Mouse (Mus musculus) gastrocnemius, adult 18-20 months (tissue): ENCODE measurements at regions not wholly inside any gene's neighbourhood (a gene's known extent, or its start where the extent isn't known, plus 50 kb on each side); places are given as distances from the start of the nearest gene placed in this dataset.

ENCODE experiments used
- DNase-seq: peaks from one replicate; pipeline ENCODE4 v3.0.0; 2021; ENCODE audit warnings: low spot score

DNA sequence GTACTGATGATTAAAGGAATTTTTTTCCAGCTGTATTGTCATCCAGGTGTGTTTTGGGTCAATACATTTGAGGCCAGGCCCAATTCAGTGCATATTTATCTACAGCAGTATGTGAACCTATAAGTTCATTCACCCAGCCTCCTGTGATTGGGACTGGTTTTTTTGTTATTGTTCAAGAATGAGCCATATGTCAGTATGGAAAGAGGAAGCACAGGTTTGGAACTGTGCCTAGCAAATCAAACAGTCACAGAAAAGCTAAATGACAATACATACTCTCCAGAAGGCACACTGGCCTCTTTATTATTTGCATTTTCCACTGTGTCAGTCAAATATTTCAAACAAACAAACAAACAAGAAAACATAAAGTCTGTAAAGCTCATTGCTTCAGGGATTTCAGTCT lies 134.7 kb downstream of the Rnd3 start:
- DNase-seq, result no peak

DNA sequence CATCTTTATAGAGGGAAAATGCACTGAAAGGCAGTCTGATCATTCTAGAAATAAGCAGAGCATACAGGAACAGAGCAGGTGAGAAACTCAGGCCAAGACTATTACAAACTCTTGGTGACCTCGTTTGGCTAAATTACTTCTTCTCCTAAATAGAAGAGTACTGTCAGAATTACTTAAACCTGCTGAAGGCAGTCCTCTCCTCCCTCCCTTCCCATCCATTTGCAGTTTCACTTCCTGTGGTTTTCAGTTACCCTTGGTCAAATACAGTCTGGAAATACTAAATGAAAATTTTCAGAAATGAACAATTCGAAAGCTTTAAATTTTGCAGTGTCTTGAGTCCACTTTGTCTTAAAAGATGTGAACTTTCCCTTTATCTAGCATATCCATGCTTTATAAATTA lies 135.8 kb downstream of the Rnd3 start:
- DNase-seq, result no peak

DNA sequence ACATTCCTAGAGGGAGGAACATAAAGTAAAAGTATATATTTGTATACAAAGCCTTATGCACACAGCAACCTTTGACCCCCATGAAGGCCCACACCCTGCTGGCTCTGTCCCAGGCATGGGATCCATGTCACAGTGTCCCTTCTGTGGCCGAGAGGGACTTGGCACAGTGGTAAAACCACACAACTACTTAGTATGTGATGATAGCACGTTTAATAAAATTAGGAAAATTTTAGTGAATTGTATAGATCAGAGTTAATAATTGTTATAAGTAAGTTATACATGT lies 140.7 kb downstream of the Rnd3 start:
- no peak for DNase-seq

DNA sequence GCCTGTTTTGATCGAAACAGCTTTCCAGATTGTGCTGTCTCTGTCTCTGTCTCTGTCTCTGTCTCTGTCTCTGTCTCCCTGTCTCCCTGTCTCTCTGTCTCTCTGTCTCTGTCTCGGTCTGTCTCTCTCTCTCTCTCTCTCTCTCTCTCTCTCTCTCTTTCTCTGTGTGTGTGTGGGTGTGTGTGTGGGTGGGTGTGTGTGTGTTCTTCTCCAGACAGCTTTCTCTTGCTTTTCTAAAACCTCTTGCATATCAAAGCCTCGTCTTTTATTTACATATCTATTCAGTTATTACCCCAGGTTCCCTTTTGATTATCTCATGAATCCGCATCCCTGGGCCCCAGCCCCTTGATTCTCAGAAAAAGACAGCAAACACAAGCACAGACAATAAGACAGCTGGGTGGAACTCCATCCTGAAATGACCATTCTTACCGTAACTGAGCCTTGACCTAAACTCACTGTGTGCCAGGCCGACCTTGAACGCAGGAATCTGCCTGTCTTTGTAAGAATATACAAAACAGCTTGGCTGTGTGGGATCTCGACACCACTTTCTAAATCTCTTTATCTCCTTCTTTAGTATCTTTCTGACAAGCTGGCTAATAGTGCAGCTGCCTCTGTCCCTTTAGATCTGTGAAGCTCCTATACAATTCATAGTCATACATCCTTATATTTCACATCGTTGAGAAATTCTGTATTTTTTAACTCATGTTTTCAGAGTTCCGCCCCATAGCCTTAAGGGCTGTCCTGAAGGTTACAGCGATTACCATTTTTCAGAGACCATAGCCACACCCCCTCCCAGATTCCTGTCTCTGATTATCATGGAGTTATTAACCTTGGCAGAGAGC lies 141.3 kb downstream of the Rnd3 start:
- DNase-seq, result no peak

DNA sequence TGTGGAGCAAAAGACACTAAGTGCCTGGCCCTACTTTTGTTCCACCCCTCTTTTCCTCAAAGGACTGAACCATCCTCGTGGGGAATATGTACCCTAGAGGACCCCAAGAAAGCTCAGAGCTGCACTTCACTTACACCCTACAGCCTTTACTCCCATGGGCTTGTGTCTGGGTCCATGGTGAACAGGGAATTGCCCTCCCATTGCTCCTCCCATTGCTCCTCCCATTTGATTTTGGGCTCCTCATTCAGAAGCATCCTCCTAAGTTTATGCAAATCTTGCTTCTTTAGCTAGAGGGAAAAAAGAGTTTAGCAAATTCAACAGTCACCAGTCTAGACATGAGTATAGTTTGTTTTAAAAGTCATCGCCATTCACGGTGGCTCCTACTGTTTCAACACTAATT lies 142.1 kb downstream of the Rnd3 start:
- DNase-seq, result no peak

DNA sequence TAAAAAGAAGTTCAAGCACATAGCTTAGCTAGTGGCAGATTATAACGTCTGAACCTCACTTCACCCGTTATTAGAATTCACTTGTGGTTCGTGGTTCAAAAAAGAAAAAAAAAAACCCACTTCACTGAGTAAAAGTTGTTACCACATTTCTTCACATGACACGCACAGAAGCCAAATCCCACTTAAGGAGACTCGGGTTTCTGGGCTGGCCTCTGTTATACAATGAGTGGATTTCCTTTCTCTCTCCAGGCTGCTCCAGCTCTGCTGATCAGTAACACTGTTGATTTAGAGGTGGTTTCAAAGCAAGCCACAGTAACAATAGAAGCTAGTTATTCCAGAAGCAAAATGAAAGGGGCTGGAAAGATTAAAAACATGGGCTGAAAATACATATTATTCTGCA lies 147.4 kb downstream of the Rnd3 start:
- DNase-seq, result no peak

DNA sequence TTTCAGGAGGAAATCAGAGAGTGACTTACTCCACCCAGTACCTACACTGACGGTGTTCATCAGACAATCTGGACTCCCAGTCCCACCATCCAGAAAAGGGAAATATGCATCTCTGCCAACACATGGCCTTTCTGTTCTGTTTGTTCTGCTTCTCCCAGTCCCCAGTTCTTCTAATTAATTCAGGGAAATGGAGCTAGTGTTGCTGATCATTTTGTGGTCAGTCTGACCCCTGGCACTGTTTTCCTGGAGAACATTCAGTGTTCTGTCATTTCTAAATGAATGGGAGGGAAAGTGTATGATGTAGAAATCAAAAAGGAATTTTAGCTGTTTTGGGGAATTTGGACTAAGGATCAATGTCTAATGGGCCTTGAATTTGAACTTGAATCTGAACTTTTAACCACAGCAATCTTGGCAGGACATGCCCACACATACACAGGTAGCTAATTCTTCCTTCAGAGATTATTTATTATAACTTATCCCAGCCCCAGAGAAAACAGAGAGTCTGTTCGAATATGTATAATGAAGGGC lies 165.0 kb downstream of the Rnd3 start:
- no peak for DNase-seq

DNA sequence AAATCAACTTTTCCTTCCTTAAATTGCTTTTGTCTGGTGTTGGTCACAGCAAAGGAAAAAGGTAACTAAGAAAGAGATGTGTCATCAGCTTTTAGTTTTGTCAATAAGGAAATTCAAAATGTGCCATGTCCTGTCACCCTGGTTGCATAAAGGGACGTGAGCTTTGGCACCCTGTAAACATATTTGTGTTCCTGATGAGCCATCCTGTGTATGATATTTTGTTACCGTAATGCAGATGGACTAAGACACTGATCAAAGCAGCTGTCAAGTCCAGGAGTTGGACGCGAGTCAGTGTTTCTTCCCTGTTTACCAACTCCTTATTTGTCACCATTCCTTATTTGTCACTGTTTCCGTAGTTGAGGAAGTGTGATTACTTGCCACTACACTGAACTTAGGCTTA lies 166.3 kb downstream of the Rnd3 start:
- DNase-seq, result no peak

DNA sequence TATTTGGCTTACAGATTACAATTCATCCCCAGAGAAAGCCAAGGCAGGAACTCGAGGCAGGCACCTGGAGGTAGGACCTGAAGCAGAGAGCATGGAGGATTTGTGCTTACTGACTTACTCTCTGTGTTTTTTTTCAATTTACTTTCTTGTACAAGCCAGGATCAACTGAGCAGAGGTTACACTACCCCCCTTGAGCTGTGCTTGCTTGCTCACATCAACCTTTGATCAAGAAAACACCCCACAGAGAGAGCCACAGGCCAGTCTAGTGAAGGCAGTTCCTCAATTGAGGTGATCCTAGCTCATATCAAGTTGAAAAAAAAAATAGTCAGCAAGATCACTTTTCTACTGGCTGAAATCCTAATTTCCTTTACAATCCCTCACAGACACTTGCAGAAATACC lies 170.6 kb downstream of the Rnd3 start:
- no peak for DNase-seq

DNA sequence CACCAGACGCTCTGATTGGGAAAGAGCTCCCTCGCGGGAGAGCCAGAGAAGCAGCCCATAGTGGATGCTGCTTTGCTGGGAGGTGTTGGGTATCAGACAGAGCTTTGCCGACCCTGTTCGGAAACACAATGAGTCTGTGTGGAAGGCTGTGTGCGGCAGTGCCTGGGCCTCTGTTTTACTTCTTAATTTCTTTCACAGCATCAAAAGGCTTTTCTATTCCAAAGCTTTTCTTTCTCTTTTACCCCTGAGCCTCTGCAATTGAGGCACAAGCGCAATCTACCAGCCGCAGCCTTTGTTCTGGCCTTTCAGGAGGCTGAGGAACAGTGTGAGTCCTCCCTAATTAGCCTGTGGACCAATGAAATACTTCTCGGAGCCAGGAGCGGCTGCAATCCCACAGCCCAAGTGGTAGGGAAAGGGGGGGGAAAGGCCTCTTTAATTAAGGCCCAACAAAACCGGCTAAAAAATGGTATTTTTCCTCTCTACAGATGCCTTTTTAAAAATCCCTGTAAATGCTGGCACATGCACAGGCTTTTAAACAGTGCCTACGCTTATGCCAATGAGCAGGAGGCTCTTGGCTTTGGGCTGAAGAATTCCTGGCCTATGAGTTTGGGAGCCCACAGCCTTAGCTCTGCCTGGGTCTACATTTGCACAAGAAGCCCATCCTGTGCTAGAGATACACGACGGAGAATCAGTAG lies 177.6 kb downstream of the Rnd3 start:
- DNase-seq, result no peak

DNA sequence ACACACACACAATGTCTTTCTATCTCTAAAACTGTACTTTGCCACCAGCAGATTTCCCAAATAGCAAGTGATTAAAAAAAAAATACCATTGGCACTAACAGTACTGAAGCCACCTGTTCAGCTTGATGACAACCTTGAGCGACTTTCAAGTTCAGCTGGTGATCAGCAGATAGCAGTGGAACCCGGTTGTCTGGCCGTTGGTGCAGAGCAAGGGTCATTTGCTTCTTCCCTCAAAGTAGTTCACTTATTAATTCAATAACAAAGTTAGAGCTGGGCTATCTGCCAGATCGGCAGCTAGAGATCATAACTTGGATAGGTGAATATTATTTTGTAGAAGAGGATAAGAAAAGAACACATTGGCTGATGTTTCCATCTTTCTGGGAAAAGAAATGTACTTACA lies 180.5 kb downstream of the Rnd3 start:
- DNase-seq, result no peak

DNA sequence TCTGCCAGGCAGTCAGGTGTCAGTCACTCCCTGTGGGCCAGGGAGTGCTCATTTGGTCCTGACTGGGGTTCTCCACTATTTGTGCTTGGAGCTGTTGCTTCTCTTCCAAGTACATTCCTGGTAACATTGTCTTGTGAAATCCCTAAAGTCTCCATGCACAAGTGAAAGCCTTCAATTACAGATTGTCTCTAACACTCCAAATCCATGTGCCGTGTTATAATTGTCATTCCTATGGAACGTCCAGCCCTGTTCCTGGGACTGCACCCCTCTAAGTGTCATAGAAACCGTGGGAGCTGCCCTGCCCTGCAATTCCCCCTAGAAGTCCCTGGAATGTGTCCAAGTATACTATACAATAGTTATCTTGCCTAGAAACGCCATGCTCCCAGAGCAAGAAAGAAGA lies 181.1 kb downstream of the Rnd3 start:
- DNase-seq, result no peak

DNA sequence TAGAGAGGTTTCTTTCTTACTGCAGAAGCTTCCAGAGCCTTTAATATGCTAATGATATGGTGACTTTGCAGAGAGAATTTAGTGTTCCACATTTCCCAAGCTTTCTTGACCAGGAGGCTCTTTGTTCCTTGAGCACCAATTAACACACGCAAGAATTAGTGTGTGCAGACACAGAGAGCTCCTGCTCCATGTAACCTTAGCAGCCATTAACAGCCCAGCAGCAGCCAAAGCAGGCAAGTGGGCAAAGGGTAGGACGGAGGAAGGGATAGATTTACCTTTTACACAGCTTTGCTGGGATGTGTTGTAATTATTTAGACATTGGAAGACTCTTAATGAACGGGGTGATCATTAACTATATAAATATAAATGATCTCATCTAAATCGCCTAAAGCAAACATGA lies 181.8 kb downstream of the Rnd3 start:
- DNase-seq, result no peak

DNA sequence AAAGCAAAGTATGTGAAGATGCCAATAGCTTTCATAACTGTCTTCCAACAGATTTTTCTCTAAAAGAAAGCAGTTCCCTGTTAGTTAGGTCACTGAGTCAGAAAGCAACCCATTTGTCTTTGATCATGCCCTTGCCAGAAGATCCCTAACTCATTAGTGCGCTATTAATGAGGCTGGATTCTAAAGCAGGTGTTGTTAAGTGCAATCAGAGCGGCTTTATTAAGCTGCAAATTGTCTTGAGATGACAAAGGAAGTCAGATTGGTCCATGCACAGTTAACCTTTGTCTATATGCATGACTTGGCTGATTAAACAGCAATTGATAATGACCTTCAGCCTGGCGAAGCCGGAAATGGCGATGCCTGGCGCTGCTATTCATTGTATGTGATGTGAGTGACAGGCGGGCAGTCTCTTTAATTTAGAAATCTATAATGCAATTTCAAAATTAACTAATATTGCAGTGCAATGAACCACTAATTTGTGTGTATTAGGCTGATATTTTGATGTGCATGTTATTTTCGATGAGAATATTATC lies 183.4 kb downstream of the Rnd3 start:
- no peak for DNase-seq

DNA sequence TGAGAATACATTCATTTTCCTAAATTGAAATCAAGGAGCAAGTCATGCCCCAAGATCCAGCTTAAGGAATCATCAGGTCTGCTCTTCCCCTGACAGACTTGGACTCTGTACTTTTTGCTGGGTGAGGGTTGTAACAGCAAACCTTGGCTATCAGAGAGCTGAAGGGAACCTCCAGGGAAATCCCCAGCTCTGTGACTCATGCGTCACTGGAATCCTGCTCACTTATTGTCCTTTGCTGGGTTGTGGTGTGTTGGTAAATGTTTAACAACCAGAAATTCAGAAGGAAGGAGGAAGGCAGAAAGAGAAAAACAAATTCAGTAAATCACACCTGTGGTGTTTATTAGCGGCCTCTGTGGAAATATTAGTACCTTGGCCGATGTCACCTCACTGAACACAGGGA lies 184.8 kb downstream of the Rnd3 start:
- no peak for DNase-seq

DNA sequence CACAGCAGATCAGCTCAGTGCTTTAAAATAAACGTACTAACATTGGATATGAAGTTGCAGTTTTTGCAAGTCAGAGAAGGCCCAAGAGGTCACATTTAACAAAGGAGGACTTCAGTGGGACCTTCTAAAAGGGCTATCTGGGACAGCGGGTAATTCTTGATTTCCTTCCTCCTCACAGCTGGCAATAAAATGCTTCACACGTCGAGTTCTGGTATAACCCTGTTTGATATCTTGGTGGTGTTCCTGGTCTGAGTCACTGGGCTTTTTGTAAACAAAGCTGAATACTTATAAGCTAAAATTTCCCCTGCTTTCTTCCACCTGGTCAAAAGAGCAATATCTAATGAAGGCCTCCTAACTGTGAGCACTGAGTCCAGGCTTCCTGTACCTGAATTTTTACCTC lies 187.9 kb downstream of the Rnd3 start:
- DNase-seq, result no peak

DNA sequence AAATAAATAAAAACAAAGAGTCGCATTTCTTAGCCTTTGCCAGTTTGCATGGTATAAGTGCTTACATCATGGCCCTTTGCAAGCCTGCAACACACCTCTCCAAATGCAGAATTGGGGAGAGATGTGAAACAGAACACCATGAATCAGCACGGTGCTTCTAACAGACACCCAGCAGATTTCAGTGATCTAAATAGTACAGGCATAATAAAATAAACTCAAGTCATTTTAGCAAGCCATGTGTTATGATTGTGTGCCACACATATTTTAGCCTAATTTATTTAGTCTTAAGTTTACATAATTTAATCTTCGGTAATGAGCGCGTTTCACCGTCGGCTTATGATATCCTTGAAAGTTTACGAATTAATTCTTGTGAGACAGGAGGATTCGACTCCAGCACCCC lies 189.6 kb downstream of the Rnd3 start:
- DNase-seq, result no peak

DNA sequence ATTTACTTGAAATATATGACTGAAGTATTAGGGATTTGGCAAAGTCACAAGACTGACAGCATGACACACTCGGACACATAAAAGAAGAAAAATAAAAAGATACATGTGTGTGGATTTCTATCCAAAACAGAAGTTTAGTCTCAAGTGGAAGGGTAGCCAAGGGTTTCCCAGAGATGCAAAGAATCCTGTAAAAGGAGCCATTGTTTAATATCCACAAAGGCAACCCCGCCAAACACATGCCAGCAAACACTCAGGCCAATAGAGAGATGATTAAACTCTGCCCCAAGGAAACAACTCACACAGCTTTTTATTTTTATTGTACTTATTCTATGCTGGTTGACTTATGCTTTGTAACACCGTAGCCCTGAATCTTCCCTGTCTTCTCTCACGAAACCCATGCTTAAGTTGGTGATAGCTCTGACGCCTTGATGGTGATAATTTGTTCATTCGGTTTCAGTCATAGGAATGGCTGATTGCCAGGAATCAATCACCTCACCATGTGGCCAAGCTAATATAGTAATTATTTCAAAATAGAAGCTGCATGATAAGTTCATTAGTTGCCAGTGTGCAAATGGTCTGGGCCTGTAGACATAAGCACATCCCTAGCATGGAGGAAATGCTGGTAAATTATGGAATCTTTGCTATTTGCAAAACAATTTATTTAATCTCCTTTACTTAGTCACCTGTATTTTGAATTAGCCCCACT lies 194.4 kb downstream of the Rnd3 start:
- no peak for DNase-seq

DNA sequence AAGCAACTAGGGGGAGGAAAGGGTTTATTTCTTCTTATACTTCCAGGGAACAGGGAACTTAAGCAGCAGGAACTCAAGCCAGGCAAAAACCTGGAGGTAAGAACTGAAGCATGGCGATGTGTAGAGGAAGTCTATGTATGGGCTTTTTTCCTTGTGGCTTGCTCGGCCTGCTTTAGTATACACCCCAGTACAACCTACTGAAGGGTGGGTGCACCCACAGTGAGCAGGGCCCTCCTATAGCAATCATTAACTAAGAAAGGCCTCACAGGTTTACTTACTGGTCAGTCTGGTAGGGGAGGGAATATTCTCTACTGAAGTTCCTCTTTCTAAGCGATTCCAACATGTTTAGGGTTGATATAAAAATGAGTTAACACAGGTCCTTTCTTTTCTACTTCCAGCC lies 197.9 kb downstream of the Rnd3 start:
- DNase-seq, result no peak

DNA sequence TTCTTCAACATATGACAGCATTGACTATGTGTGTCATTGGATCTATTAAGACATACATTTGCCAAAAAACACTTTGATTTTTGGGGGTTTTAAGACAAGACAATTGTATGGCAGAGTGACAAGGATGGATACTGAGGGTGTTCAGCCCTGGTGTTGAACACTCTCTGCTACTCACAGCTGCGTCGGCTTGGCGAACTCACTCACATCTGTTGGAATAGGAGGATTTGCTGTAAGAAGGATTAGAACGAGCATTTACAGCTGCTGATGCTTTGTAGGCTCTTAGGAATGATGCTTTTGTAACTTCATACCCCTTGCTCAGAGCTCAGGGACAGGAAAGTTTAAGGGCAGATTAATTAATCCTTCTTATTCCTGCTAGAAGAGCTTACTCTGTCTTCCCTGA lies 199.2 kb downstream of the Rnd3 start:
- no peak for DNase-seq

DNA sequence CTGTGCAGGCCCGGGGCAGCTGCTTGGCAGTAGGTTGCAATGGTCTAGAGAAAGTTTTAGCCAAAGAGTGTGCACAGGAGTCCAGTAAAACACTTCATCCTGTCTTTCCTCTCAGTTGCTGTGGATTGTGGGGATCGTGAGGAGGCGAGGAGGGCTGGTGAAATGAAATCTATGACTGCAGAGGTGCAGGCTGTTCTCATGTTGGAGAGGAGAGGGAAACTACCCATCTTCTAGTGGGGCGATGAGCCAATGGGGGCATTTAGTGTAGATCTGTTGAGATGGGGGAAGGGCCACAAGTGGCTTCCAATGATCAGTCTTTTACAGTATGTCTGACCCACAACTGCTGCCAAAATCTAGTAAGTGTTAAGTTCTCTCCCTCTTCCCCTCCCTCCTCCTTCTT lies 203.4 kb downstream of the Rnd3 start:
- no peak for DNase-seq

DNA sequence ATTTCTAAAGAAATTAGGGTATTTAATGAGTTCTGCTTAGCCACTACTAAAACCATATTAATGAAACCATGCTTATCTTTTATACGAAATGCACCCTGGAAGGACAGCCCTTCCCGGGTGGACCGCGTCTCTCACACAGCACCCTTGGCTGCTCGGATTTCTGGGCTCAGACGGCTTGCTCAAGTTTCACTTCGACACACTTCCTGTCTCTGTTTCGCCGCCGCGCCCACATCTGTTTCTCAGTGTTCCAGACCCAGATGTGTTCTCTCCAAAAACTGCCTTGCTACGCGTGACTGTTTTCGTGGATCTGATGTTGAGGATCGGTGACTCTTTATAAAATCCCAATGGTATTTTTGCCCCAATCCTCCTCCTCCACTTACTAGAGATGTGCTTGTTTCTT lies 205.7 kb downstream of the Rnd3 start:
- DNase-seq, result peak; percentile 68
